Mouse (Mus musculus) testis, adult 2 months (tissue): ENCODE measurements around the gene Vkorc1l1. TPM values are rescaled to one million over a fixed set of nuclear protein-coding genes. Genes with fewer than 3 reads are reported as not detected.

ENCODE experiments used
- H3K27ac ChIP-seq: fragments of 200-500 bp; 2 replicates; pipeline ENCODE4 v1.5.1; 2012; ENCODE audit warnings: low read depth, low read length; ENCODE audit not compliant: control insufficient read depth, insufficient read depth
- H3K27me3 ChIP-seq: fragments of 200-500 bp; 2 replicates; pipeline ENCODE4 v1.6.1; 2012; ENCODE audit warnings: mild to moderate bottlenecking, low read length, moderate library complexity; ENCODE audit not compliant: control insufficient read depth, insufficient read depth
- H3K36me3 ChIP-seq: fragments of 200-500 bp; 2 replicates; pipeline ENCODE4 v1.6.1; 2012; ENCODE audit warnings: mild to moderate bottlenecking, low read length; ENCODE audit not compliant: control insufficient read depth, insufficient read depth
- H3K4me1 ChIP-seq: fragments of 200-500 bp; 2 replicates; pipeline ENCODE4 v1.6.1; 2012; ENCODE audit warnings: low read length; ENCODE audit not compliant: control insufficient read depth, insufficient read depth
- H3K4me3 ChIP-seq: fragments of 200-500 bp; 2 replicates; pipeline ENCODE4 v1.5.1; 2012; ENCODE audit warnings: low read depth, mild to moderate bottlenecking, low read length, moderate library complexity, mixed read lengths; ENCODE audit not compliant: control insufficient read depth
- CTCF ChIP-seq: fragments of 200-500 bp; IDR thresholded peaks from 2 replicates; pipeline ENCODE4 v1.5.1; 2012; ENCODE audit warnings: low read depth, mild to moderate bottlenecking, inconsistent platforms, low read length, moderate library complexity; ENCODE audit not compliant: control insufficient read depth, insufficient read depth, insufficient replicate concordance
- POLR2A ChIP-seq: fragments of 200-500 bp; IDR thresholded peaks from 2 replicates; pipeline ENCODE4 v1.6.1; 2012; ENCODE audit warnings: low read depth, mild to moderate bottlenecking, inconsistent platforms, low read length, moderate library complexity; ENCODE audit not compliant: control insufficient read depth
- polyA plus RNA-seq: library from polyadenylated mRNA; depleted of rRNA; stranded (reverse); fragments of >200 nt; gene quantifications from 2 replicates; pipeline ENCODE4 v1.2.3, GENCODE M21; 2012

The Vkorc1l1 gene
- polyA plus RNA-seq, 1 experiment, result 19.9 TPM

- Histone ChIP-seq H3K4me1 (no peaks in the 10 kb centered on the region), H3K4me3 (no peak overlapping the region), H3K27me3 (no peaks in the 10 kb centered on the region), H3K36me3 (peaks cover 3% of the 10 kb centered on the region), H3K27ac (no peak overlapping the region)
- TF ChIP-seq CTCF (no peak), POLR2A (no peak)
These were observed 26.6 kb downstream of the Vkorc1l1 start for GRCm38 (mm10) chr5:129968417-129968816.

GRCm38 (mm10) chr5:129971491-129971890 lies 29.7 kb downstream of the Vkorc1l1 start:
- H3K27ac ChIP-seq, result 0 out of 2 replicates have a peak overlapping the region, but pooled peaks have one; percentile 19
- no peak for TF ChIP-seq CTCF
- TF ChIP-seq POLR2A, result no peak
- H3K36me3 ChIP-seq, result peaks cover 3% of the 10 kb centered on the region
- no peak overlapping the region for H3K4me3 ChIP-seq
- no peaks in the 10 kb centered on the region for H3K27me3 ChIP-seq
- no peaks in the 10 kb centered on the region for H3K4me1 ChIP-seq

DNA sequence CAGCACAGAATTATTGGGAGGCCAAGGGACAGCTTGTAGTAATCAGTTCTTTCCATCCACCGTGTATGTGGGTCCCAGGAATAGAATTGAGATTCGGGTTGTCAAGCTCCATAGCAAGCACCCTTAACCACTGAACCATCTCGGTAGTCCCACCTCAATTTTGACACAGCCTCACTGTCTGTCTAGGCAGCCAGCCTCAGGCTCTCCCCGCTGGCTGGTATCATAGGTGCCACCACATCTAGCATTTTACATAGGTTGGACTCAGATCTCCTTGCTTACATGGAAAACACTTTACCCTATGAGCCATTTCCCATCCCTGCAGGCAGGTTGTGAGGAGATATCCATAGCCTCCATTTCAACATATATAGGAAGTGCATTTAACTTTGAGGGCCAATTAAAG lies 32.6 kb downstream of the Vkorc1l1 start:
- no peaks in the 10 kb centered on the region for H3K27me3 ChIP-seq
- H3K4me3 ChIP-seq, result no peak overlapping the region
- no peaks in the 10 kb centered on the region for H3K4me1 ChIP-seq
- no peak overlapping the region for H3K27ac ChIP-seq
- H3K36me3 ChIP-seq, result peaks cover 3% of the 10 kb centered on the region
- no peak for TF ChIP-seq POLR2A
- TF ChIP-seq CTCF, result no peak

DNA sequence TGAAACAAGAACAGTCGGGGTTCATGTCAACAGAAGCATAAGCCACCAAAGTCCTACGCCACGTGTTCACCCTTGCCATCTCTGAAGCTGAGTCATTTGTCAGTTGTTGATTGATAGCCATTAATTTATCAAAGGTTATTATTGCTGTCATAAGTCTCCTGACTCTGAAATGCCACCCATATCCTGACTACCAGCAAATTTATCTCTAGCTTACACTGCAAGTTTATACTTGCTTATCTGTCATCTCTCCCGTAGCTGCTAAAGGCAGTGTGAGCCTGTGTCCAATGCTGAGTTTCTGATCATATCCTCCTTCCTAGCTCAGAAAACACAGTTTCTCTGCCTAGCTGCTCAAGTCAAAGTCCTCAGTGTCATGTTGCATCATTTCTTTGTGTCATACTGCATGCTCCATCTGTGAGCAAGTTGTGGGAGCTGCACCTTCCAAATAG lies 33.1 kb downstream of the Vkorc1l1 start:
- Histone ChIP-seq H3K27ac (no peak overlapping the region), H3K36me3 (peaks cover 3% of the 10 kb centered on the region), H3K4me3 (no peak overlapping the region), H3K27me3 (no peaks in the 10 kb centered on the region), H3K4me1 (no peaks in the 10 kb centered on the region)
- TF ChIP-seq POLR2A, result no peak
- TF ChIP-seq CTCF, result no peak

- Histone ChIP-seq H3K27ac (no peak overlapping the region), H3K4me3 (no peak overlapping the region), H3K27me3 (no peaks in the 10 kb centered on the region), H3K4me1 (no peaks in the 10 kb centered on the region), H3K36me3 (no peaks in the 10 kb centered on the region; the same call in 1 of the 2 replicates)
- TF ChIP-seq POLR2A (no peak), CTCF (no peak)
These were observed 36.0 kb downstream of the Vkorc1l1 start for GRCm38 (mm10) chr5:129977768-129978167.

- H3K4me1 ChIP-seq, result no peaks in the 10 kb centered on the region
- no peak overlapping the region for H3K27ac ChIP-seq
- no peak for TF ChIP-seq POLR2A
- TF ChIP-seq CTCF, result no peak
- H3K27me3 ChIP-seq, result no peaks in the 10 kb centered on the region
- H3K4me3 ChIP-seq, result no peak overlapping the region
- H3K36me3 ChIP-seq, result no peaks in the 10 kb centered on the region; the same call in 1 of the 2 replicates
These were observed 36.8 kb downstream of the Vkorc1l1 start for GRCm38 (mm10) chr5:129978608-129979007.

GRCm38 (mm10) chr5:129980216-129980615 lies 38.4 kb downstream of the Vkorc1l1 start:
- Histone ChIP-seq H3K4me3 (no peak overlapping the region), H3K36me3 (no peaks in the 10 kb centered on the region; the same call in 1 of the 2 replicates), H3K4me1 (no peaks in the 10 kb centered on the region), H3K27me3 (no peaks in the 10 kb centered on the region), H3K27ac (no peak overlapping the region)
- no peak for TF ChIP-seq CTCF
- no peak for TF ChIP-seq POLR2A

DNA sequence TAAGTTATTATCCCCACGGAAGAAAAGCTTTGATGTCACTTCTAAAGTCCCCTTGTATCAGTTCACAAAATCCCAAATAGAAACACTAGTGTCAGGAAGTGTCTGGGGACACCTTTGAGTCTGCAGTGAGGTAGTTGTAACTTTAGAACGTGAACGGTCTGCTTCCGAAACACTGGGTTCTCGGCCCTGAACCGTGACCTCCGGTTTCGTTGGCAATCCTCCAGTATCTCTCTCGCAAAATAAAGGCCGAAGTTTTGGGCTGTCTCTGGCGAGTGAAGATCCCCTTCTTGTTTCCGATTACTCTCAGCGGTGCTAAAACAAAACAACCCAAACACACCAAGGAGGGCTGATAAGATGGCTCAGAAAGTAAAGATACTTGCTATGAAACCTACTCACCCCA lies 47.6 kb downstream of the Vkorc1l1 start:
- Histone ChIP-seq H3K27me3 (no peaks in the 10 kb centered on the region), H3K36me3 (no peaks in the 10 kb centered on the region), H3K4me1 (no peaks in the 10 kb centered on the region; the same call in 1 of the 2 replicates), H3K27ac (no peak overlapping the region), H3K4me3 (no peak overlapping the region)
- TF ChIP-seq POLR2A (no peak), CTCF (no peak)
